Mouse (Mus musculus) layer of hippocampus, adult 8-10 months (tissue): ENCODE results near the gene Rgp1. TPM values are rescaled to one million over a fixed set of nuclear protein-coding genes. Genes with fewer than 3 reads are reported as not detected.

Experiments
- DNase-seq, 2 experiments: peaks; one replicate each; pipeline ENCODE4 v3.0.0; 2022; ENCODE audit warnings: low spot score in 2 of 2
- microRNA-seq, 2 experiments: library from miRNA; unstranded; fragments of <30 nt; microRNA quantifications; one replicate each; pipeline ENCODE4 v1.2.0; 2022
- total RNA-seq, 4 experiments: library from RNA; stranded (reverse); gene quantifications; 2 replicates each; pipeline ENCODE4 v1.2.4; 2022

The Rgp1 gene
- total RNA-seq, 4 experiments from 2014 or later: 46.2 to 69.0 (median 51.0) TPM

DNA sequence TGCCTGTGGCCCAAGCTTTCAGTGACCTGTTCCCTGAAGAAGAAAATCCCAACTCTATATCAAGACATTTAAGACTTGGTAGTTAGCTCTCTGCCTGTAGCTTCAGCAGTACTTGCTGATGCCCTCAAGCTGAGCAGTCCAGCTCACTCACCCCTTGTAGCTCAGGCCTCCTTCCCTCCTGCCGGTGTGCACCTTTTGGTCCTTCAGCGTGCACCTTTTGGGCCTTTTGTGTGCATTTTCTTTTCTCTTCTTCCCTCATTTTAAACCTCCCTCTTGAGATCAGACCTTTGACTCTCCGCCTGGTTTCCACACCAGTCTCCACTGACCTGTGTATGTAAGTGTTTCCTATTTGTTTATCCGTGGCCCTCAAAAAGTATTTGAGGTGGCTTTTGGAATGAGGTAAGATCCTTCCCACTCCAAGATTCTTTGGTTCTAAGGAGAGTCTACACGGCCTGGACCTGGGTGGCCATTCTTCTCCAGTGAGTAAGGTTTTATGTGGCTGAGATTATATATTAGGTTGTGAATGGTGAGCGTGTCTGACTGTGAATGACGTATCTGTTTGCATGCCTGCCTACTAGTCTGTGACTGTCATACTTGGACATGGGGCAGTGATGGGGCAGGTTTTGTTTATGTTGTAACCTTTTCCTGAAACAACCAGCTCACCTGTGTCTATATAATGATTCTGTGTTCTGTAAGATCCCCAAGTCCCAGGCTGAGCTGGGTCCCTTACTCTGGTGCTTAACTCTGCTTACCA is 56.3 kb downstream of the Rgp1 start:
- DNase-seq: no peak

DNA sequence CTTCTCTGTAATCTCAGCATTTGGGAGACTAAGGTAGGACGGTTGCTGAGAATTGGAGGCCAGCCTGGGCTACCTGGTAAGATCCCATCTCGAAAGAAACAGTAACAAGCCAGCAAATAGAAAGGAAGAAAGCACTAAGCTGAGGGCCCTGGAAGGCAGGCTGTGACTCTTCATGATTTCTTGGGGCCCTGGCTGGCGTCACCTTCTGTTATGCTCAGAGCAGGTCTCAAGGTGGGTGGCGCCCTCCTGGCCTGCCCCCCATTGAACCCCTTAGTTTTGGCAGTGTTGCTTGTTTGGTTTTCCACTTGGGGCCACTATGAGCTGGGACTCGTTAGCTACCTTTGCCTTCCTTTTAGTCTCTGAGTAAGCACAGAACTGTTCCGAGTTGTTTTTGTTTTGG is 58.2 kb downstream of the Rgp1 start:
- DNase-seq: peak in 1 of 2 experiments; percentile 1

Small RNA genes lying within 50 kb of the gene (microRNA-seq; reads per million reads assigned to microRNA genes)
- gene Gm25262: 0 reads per million in 2 experiments

Other genes with a start within 250 kb of the Rgp1 start
- 100 to 1,000 TPM; 117 to 120 (median 117) TPM for gene Rusc2, start 196.7 kb upstream of the Rgp1 start, total RNA-seq
- gene Fam166b, start 149.6 kb upstream of the Rgp1 start, total RNA-seq: 1 to 10 TPM in 2 of 4 experiments, under 1 TPM in 2; 0.31 to 3.7 (median 1.3) TPM
- gene Tesk1, start 136.8 kb upstream of the Rgp1 start, total RNA-seq: 10 to 100 TPM; 76.6 to 82.7 (median 81.8) TPM
- gene Cd72, start 124.1 kb upstream of the Rgp1 start, total RNA-seq: 1 to 10 TPM in 1 of 4 experiments, under 1 TPM in 2, not detected in 1; 0.49 to 1.2 (median 0.81) TPM
- gene Sit1, start 95.0 kb upstream of the Rgp1 start, total RNA-seq: not detected
- gene Ccdc107, start 85.8 kb upstream of the Rgp1 start, total RNA-seq: 10 to 100 TPM; 22.1 to 30.0 (median 27.6) TPM
- gene Arhgef39, start 79.0 kb upstream of the Rgp1 start, total RNA-seq: 1 to 10 TPM in 1 of 4 experiments, not detected in 3; 1.0 TPM
- gene Car9, start 71.7 kb upstream of the Rgp1 start, total RNA-seq: under 1 TPM in 1 of 4 experiments, not detected in 3; 0.65 TPM
- 1 to 10 TPM; 6.7 to 9.4 (median 9.0) TPM for gene Tpm2, start 55.0 kb upstream of the Rgp1 start, total RNA-seq
- 10 to 100 TPM; 63.3 to 89.5 (median 69.0) TPM for gene Creb3, start 16.4 kb upstream of the Rgp1 start, total RNA-seq
- 10 to 100 TPM; 39.3 to 62.9 (median 50.6) TPM for gene Tln1, start 16.0 kb upstream of the Rgp1 start, total RNA-seq
- gene Gba2, start 158 bp downstream of the Rgp1 start, total RNA-seq: 10 to 100 TPM; 58.7 to 64.7 (median 60.9) TPM
- not detected for gene Msmp, start 5.8 kb downstream of the Rgp1 start, total RNA-seq
- 10 to 100 TPM; 54.6 to 68.4 (median 59.4) TPM for gene Npr2, start 53.2 kb downstream of the Rgp1 start, total RNA-seq
- 1 to 10 TPM; 1.5 to 2.7 (median 2.0) TPM for gene Spag8, start 74.9 kb downstream of the Rgp1 start, total RNA-seq
- 10 to 100 TPM; 25.3 to 39.2 (median 37.6) TPM for gene Hint2, start 77.8 kb downstream of the Rgp1 start, total RNA-seq
- gene Tmem8b, start 90.3 kb downstream of the Rgp1 start, total RNA-seq: 10 to 100 TPM; 66.0 to 71.0 (median 68.4) TPM
- 1 to 10 TPM in 3 of 4 experiments, under 1 TPM in 1; 0.84 to 1.5 (median 1.1) TPM for gene Fam221b, start 90.4 kb downstream of the Rgp1 start, total RNA-seq
- gene Olfr70, start 122.1 kb downstream of the Rgp1 start, total RNA-seq: not detected
- gene Olfr71, start 131.5 kb downstream of the Rgp1 start, total RNA-seq: not detected
- gene Hrct1, start 148.5 kb downstream of the Rgp1 start, total RNA-seq: 1 to 10 TPM in 2 of 4 experiments, under 1 TPM in 2; 0.53 to 1.3 (median 0.93) TPM
- 1 to 10 TPM in 2 of 4 experiments, under 1 TPM in 2; 0.50 to 1.2 (median 0.94) TPM for gene Spaar, start 151.3 kb downstream of the Rgp1 start, total RNA-seq
- not detected for gene Olfr159, start 192.3 kb downstream of the Rgp1 start, total RNA-seq
- gene Olfr156, start 245.2 kb downstream of the Rgp1 start, total RNA-seq: not detected